Mouse (Mus musculus) kidney, adult 2 months (tissue): ENCODE measurements around the gene Elovl6.

ENCODE experiments used
- CTCF ChIP-seq: fragments of 200-500 bp; conservative IDR thresholded peaks from 2 replicates; pipeline ENCODE4 v1.5.1; 2011; ENCODE audit warnings: low read depth, mild to moderate bottlenecking, control low read depth, low read length, moderate library complexity, mixed read lengths; ENCODE audit not compliant: insufficient read depth, insufficient read length
- POLR2A ChIP-seq: fragments of 200-500 bp; IDR thresholded peaks from one replicate; pipeline ENCODE4 v1.6.1; 2011; ENCODE audit warnings: low read depth, low read length, control low read depth

DNA sequence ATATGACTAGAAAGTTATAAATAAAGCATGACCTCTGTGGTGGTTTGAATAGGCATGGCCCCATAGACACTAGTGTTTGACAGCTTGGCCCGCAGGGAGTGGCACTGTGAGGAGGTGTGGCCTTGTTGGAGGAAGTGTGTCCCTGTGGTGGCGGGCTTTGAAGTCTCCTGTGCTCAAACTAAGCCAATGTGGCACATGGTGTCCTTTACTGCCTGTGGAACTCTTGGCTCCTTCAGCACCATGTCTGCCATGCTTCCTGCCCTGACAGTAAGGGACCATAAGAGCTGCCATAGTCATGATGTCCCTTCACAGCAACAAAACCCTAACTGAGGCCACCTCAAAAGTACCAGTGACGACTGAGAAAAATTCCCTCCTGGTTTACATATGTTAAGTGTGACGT lies 120.3 kb downstream of the Elovl6 start:
- TF ChIP-seq POLR2A: no peak
- no peak for TF ChIP-seq CTCF
